Mouse (Mus musculus) liver, adult 2 months (tissue): ENCODE results near the gene Galnt14. TPM values are rescaled to one million over a fixed set of nuclear protein-coding genes. Genes with fewer than 3 reads are reported as not detected.
A peak's percentile ranks its signal among the peaks of the same experiment; 100 is the strongest.

ENCODE experiments used
- DNase-seq: peaks from one replicate; pipeline ENCODE4 v3.0.0-alpha.2; 2011; ENCODE audit warnings: low read depth, low spot score; ENCODE audit errors: extremely low read depth
- H3K27ac ChIP-seq: fragments of 200-500 bp; replicated peaks from 2 replicates; pipeline ENCODE4 v1.5.1; 2012; ENCODE audit warnings: low read depth, mild to moderate bottlenecking, control low read depth, inconsistent platforms, low read length; ENCODE audit not compliant: insufficient read depth
- H3K27me3 ChIP-seq: fragments of 200-500 bp; 2 replicates; pipeline ENCODE4 v1.6.1; 2012; ENCODE audit warnings: mild to moderate bottlenecking, moderate library complexity, low read length, inconsistent platforms; ENCODE audit not compliant: control insufficient read depth, insufficient read depth
- H3K36me3 ChIP-seq: fragments of 200-500 bp; 2 replicates; pipeline ENCODE4 v1.6.1; 2012; ENCODE audit warnings: low read length, inconsistent platforms; ENCODE audit not compliant: control insufficient read depth, insufficient read depth
- H3K4me1 ChIP-seq: fragments of 200-500 bp; 2 replicates; pipeline ENCODE4 v1.6.1; 2011; ENCODE audit warnings: low read length; ENCODE audit not compliant: control insufficient read depth, insufficient read depth
- H3K4me3 ChIP-seq: fragments of 200-500 bp; 2 replicates; pipeline ENCODE4 v1.5.1; 2011; ENCODE audit warnings: low read depth, mild to moderate bottlenecking, control low read depth, low read length, moderate library complexity; ENCODE audit not compliant: insufficient read depth
- H3K79me2 ChIP-seq: fragments of 200-500 bp; 2 replicates; pipeline ENCODE4 v1.6.1; 2012; ENCODE audit warnings: inconsistent platforms, mild to moderate bottlenecking, low read length, moderate library complexity; ENCODE audit not compliant: control insufficient read depth, insufficient read depth
- H3K9ac ChIP-seq: fragments of 200-500 bp; 2 replicates; pipeline ENCODE4 v1.6.1; 2012; ENCODE audit warnings: low read depth, mild to moderate bottlenecking, control low read depth, inconsistent platforms, low read length
- CTCF ChIP-seq: fragments of 200-500 bp; IDR thresholded peaks from 2 replicates; pipeline ENCODE4 v1.5.1; 2011; ENCODE audit warnings: low read depth, low read length, control low read depth
- POLR2A ChIP-seq: fragments of 200-500 bp; IDR thresholded peaks from 2 replicates; pipeline ENCODE4 v1.6.1; 2011; ENCODE audit warnings: low read length, control low read depth; ENCODE audit not compliant: insufficient read depth; ENCODE audit errors: extremely low read depth
- WGBS: fragments of 180-500 bp; shearing (Covaris S2); methylation state at CpG from one replicate; pipeline ENCODE4 v1.1.7; 2018; 5-methylcytosine and 5-hydroxymethylcytosine counted together
- polyA plus RNA-seq: library from polyadenylated mRNA; depleted of rRNA; stranded (reverse); fragments of >200 nt; gene quantifications from 2 replicates; pipeline ENCODE4 v1.2.3, GENCODE M21; 2012
- total RNA-seq: library from RNA; depleted of rRNA; stranded (reverse); fragments of >200 nt; gene quantifications from 2 replicates; pipeline ENCODE4 v1.2.3, GENCODE M21; 2014

Galnt14 gene
- total and polyA plus RNA-seq, 2 experiments = 0.18 to 0.44 TPM

DNA sequence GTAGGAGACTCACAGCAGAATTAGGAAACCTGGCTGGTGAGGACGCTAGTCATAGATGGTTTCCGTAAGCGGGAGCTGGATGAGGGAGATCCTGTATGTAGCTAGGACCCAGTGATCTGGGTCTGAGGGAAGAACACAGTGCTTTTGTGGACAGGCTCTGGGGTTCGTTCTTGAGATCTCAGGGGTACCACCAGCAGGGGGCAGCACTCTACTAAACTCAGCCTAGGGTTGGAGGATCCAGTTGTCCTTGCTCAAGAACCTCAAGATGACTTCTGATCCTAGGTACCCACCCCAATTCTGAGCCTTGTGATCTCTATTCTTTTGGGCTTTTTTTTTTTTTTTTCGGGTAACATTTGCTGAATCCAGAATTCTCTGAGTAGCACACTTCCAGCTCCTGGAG, 137.8 kb downstream of the Galnt14 start:
- Histone ChIP-seq H3K4me1 (no peaks in the 10 kb centered on the region), H3K36me3 (no peaks in the 10 kb centered on the region), H3K79me2 (no peaks in the 10 kb centered on the region), H3K27ac (no peak overlapping the region), H3K27me3 (no peaks in the 10 kb centered on the region), H3K4me3 (no peak overlapping the region), H3K9ac (no peak overlapping the region)
- WGBS = 63% methylated on average over 5 of the region's 5 CpGs
- TF ChIP-seq POLR2A = no peak
- TF ChIP-seq CTCF = peak; percentile 63
- DNase-seq = peak; percentile 32

DNA sequence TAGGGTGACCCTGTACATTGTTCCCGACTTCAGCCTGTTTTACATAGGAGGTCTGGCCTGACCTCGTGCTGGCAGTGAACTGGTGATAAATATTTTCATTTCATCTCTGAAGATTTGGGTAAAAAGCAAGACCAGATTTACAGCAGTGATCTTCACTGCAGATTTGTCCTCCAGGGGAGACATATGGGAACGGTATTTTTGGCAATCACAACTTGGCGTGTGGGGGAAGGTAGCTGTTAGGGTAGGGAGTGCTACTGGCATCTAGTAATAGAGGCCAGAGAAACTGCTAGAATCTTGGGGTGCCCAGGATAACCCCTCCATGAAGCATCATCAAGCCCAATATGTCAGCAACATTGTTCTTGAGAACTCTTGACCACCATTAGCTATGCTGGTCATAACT, 138.3 kb downstream of the Galnt14 start:
- no peaks in the 10 kb centered on the region for H3K27me3 ChIP-seq
- no peaks in the 10 kb centered on the region for H3K4me1 ChIP-seq
- no peak overlapping the region for H3K27ac ChIP-seq
- TF ChIP-seq CTCF (no peak), POLR2A (no peak)
- WGBS = 59% methylated on average over 4 of the region's 4 CpGs
- no peaks in the 10 kb centered on the region for H3K79me2 ChIP-seq
- H3K9ac ChIP-seq = no peak overlapping the region
- no peak overlapping the region for H3K4me3 ChIP-seq
- no peaks in the 10 kb centered on the region for H3K36me3 ChIP-seq
- DNase-seq = no peak

DNA sequence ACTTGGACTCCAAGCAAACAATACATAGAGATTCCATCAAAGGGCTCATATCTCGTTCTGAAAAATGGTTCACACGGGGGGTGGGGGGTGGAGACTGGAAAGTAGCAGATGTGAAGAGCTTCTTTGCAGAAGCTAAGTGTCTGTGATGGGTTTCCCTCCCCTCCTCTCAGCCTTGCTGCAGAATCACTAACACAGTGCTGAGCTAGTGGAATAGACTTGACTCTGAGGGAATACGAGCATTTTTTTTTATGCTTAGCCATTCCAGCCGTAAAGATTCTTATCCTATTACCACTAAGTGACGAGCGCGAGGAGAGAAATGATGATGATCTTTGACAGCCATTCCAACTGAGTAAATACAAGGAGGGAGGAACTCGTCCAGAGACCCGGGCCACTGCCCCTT, 142.0 kb downstream of the Galnt14 start:
- Histone ChIP-seq H3K79me2 (no peaks in the 10 kb centered on the region), H3K4me3 (no peak overlapping the region), H3K4me1 (no peaks in the 10 kb centered on the region), H3K27me3 (no peaks in the 10 kb centered on the region), H3K36me3 (no peaks in the 10 kb centered on the region), H3K27ac (no peak overlapping the region), H3K9ac (no peak overlapping the region)
- DNase-seq = no peak
- TF ChIP-seq POLR2A (no peak), CTCF (no peak)
- WGBS = 71% methylated on average over 9 of the region's 9 CpGs

GRCm38 (mm10) chr17:73561149-73561548, 149.1 kb downstream of the Galnt14 start:
- TF ChIP-seq CTCF (no peak), POLR2A (no peak)
- Histone ChIP-seq H3K79me2 (no peaks in the 10 kb centered on the region), H3K27ac (no peak overlapping the region), H3K4me3 (no peak overlapping the region), H3K27me3 (peaks cover 2% of the 10 kb centered on the region; the same call in 1 of the 2 replicates), H3K9ac (no peak overlapping the region), H3K4me1 (no peaks in the 10 kb centered on the region), H3K36me3 (no peaks in the 10 kb centered on the region)
- WGBS = 57% methylated on average over 3 of the region's 3 CpGs
- no peak for DNase-seq

DNA sequence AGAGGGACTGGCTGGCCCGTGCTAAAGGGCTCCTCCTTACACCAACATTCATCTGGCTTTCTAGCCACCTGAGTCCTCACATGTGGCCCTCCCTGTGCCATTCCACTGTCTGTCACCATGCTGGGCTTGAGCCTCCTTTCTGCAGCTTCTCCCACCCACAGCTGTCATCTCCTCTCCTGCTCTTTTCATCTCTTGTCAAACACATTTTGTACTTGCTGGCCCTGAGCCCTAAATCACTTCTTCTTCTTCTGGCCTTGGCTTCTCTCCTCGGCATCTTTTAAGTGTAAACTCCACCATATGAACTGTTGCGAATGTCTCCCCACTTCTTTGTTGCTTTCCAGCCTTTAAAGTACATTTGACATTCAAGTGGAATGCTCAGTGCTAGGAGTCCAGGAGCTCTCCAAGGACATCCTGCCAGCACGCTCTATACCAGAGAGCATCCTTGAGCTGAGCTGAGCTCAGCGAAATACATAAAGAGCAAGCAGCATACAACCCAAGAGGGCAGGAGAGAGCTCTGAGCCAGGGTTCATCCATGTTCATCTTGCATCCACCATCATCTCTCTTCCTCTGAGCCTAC, 150.0 kb downstream of the Galnt14 start:
- Histone ChIP-seq H3K36me3 (no peaks in the 10 kb centered on the region), H3K27ac (no peak overlapping the region), H3K9ac (no peak overlapping the region), H3K4me3 (no peak overlapping the region), H3K27me3 (peaks cover 2% of the 10 kb centered on the region; the same call in 1 of the 2 replicates), H3K4me1 (no peaks in the 10 kb centered on the region), H3K79me2 (no peaks in the 10 kb centered on the region)
- no peak for DNase-seq
- WGBS = 76% methylated on average over 5 of the region's 5 CpGs
- TF ChIP-seq POLR2A (no peak), CTCF (no peak)

DNA sequence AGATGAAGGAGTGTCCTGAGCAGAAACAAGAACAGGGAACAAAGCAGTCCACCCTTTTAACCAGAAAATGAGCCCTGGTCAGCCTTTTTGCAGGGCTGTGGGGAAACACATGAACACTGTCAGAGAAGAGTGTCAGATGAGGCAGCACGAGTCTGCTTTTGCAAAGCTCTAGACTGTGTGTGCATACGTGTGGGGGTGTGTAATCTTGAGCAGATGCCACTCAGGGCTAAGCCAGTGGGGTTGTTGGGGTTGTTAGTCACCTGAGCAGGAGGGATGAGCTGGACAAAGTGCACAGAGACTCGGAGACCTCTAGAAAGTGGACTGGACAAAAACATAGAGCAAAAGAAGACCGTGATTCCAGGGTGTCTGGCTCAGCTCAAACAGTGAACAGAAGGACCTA, 150.8 kb downstream of the Galnt14 start:
- H3K27ac ChIP-seq = no peak overlapping the region
- DNase-seq = no peak
- no peaks in the 10 kb centered on the region for H3K79me2 ChIP-seq
- WGBS = 67% methylated on average over 4 of the region's 4 CpGs
- peaks cover 2% of the 10 kb centered on the region; the same call in 1 of the 2 replicates for H3K27me3 ChIP-seq
- H3K4me1 ChIP-seq = no peaks in the 10 kb centered on the region
- no peak overlapping the region for H3K4me3 ChIP-seq
- no peak for TF ChIP-seq POLR2A
- TF ChIP-seq CTCF = no peak
- H3K9ac ChIP-seq = no peak overlapping the region
- H3K36me3 ChIP-seq = no peaks in the 10 kb centered on the region
